Mouse (Mus musculus) forebrain, embryonic 14.5 days (tissue): ENCODE measurements at regions not wholly inside any gene's neighbourhood (a gene's known extent, or its start where the extent isn't known, plus 50 kb on each side); places are given as distances from the start of the nearest gene placed in this dataset.

ENCODE experiments used
- ATAC-seq: fragments of 200-750 bp; cut with Nextera tagmentation; 2 replicates; pipeline ENCODE4 v1.8.0; 2017; ENCODE audit warnings: mild to moderate bottlenecking, moderate library complexity
- DNase-seq: peaks from one replicate; pipeline ENCODE4 v3.0.0-alpha.2; 2015; ENCODE audit warnings: low spot score
- H3K27ac ChIP-seq: fragments of 300-500 bp; sonication (generic); 2 replicates; pipeline ENCODE4 v1.5.1; 2014; ENCODE audit warnings: low read depth, mild to moderate bottlenecking, control low read depth, low read length, moderate library complexity
- H3K27me3 ChIP-seq: fragments of 300-500 bp; sonication (generic); replicated peaks from 2 replicates; pipeline ENCODE4 v1.6.1; 2014; ENCODE audit warnings: low read length, control low read depth, mixed read lengths; ENCODE audit not compliant: control insufficient read depth, insufficient read depth
- H3K36me3 ChIP-seq: fragments of 300-500 bp; sonication (generic); 2 replicates; pipeline ENCODE4 v1.6.1; 2014; ENCODE audit warnings: low read length, control low read depth; ENCODE audit not compliant: control insufficient read depth, insufficient read depth
- H3K4me1 ChIP-seq: fragments of 300-500 bp; sonication (generic); 2 replicates; pipeline ENCODE4 v1.6.1; 2014; ENCODE audit warnings: antibody characterized with exemption, low read length, control low read depth; ENCODE audit not compliant: control insufficient read depth, insufficient read depth
- H3K4me2 ChIP-seq: fragments of 300-500 bp; sonication (generic); 2 replicates; pipeline ENCODE4 v1.6.1; 2014; ENCODE audit warnings: mild to moderate bottlenecking, control low read depth, low read length
- H3K4me3 ChIP-seq: fragments of 300-500 bp; sonication (generic); 2 replicates; pipeline ENCODE4 v1.5.1; 2014; ENCODE audit warnings: low read depth, low read length, control low read depth
- H3K9ac ChIP-seq: fragments of 300-500 bp; sonication (generic); 2 replicates; pipeline ENCODE4 v1.6.1; 2014; ENCODE audit warnings: mild to moderate bottlenecking, low read length, control low read depth, moderate library complexity
- H3K9me3 ChIP-seq: fragments of 300-500 bp; sonication (generic); replicated peaks from 2 replicates; pipeline ENCODE4 v1.6.1; 2016; ENCODE audit warnings: low read length, control low read depth, mixed read lengths; ENCODE audit not compliant: control insufficient read depth
- WGBS: fragments of 180-500 bp; shearing (Covaris S2); extraction: QIAGEN DNeasy Blood & Tissue Kit; methylation state at CpG from one replicate; pipeline ENCODE4 v1.1.7; 2014; 5-methylcytosine and 5-hydroxymethylcytosine counted together

- ATAC-seq (no peak), DNase-seq (no peak)
- no peaks in the 10 kb centered on the region for H3K9me3 ChIP-seq
- H3K27me3 ChIP-seq, result no peaks in the 10 kb centered on the region
- H3K9ac ChIP-seq, result no peak overlapping the region
- no peak overlapping the region for H3K4me3 ChIP-seq
- H3K27ac ChIP-seq, result no peak overlapping the region
- no peak overlapping the region for H3K4me2 ChIP-seq
- 94% methylated on average over 4 of the region's 4 CpGs for WGBS
- H3K36me3 ChIP-seq, result no peaks in the 10 kb centered on the region
- no peaks in the 10 kb centered on the region for H3K4me1 ChIP-seq
These were observed 58.2 kb upstream of the Ppp3ca start for GRCm38 (mm10) chr3:136611682-136612081.

DNA sequence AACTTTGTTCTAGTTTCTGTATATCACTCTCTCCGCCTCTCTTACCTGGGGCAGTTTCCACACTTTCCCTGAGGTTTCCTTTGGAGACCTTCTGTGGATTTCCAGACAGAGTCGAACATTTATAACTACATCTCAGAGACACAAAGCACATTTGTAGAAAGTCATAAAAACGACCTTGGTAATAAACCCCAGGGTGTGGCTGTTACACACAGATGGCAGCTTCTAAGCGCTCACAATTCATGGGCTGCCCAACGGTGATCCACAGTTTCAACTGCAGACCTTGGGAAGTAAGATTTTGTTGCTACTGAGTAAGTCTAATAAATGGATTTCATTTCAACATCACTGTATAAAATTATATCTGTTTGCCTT lies 59.4 kb upstream of the Ppp3ca start:
- ATAC-seq, result no peak
- H3K9ac ChIP-seq, result no peak overlapping the region
- DNase-seq, result no peak
- WGBS, result 79% methylated on average over 5 of the region's 5 CpGs
- no peaks in the 10 kb centered on the region for H3K36me3 ChIP-seq
- no peaks in the 10 kb centered on the region for H3K9me3 ChIP-seq
- no peak overlapping the region for H3K27ac ChIP-seq
- H3K4me1 ChIP-seq, result no peaks in the 10 kb centered on the region
- H3K4me3 ChIP-seq, result no peak overlapping the region
- no peaks in the 10 kb centered on the region for H3K27me3 ChIP-seq
- no peak overlapping the region for H3K4me2 ChIP-seq

DNA sequence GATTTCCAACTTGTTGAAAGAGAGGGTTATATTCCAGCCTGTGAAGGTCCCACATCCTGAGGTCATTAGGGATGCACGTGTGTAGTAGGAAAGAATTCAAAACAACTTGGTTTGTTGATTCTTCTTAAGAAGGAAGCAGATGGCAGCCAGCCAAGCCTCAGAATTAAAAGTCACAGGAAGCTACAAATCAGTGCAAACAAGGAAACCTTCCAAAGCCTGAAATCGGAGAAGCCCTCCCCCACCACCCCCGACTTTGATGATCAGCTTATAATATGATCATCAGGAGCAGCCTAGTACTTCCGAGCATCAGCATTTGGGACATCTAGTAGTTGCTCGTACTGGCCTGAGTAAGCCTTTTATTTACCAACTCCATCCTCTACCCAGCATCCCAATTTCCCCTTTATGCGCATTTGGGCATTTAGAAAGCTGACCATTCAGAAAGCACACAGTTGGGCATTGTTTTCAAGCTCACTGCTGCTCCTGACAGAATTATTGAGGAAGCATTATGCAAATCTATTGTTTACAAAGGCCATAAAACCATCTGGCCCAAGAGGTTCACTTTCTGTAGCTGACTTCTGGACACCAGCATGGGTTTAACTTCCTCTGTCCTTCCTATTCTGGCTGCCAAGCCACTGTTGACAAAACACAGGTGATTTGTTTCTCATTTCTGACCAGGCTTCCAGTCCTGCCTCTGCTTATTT lies 59.9 kb upstream of the Ppp3ca start:
- H3K9me3 ChIP-seq, result no peaks in the 10 kb centered on the region
- no peaks in the 10 kb centered on the region for H3K36me3 ChIP-seq
- DNase-seq, result peak; percentile 36
- no peak overlapping the region for H3K27ac ChIP-seq
- no peaks in the 10 kb centered on the region for H3K27me3 ChIP-seq
- no peak for ATAC-seq
- no peak overlapping the region for H3K4me3 ChIP-seq
- no peaks in the 10 kb centered on the region for H3K4me1 ChIP-seq
- WGBS, result 50% methylated on average over 6 of the region's 6 CpGs
- no peak overlapping the region for H3K4me2 ChIP-seq
- no peak overlapping the region for H3K9ac ChIP-seq

- H3K27me3 ChIP-seq, result no peaks in the 10 kb centered on the region
- 81% methylated on average over 1 of the region's 1 CpGs for WGBS
- no peak for ATAC-seq
These were observed 68.2 kb upstream of the Ppp3ca start for GRCm38 (mm10) chr3:136601706-136602105.

GRCm38 (mm10) chr3:136583937-136584336 lies 86.0 kb upstream of the Ppp3ca start:
- Histone ChIP-seq H3K36me3 (no peaks in the 10 kb centered on the region), H3K27ac (no peak overlapping the region), H3K4me2 (no peak overlapping the region), H3K4me1 (no peaks in the 10 kb centered on the region), H3K27me3 (no peaks in the 10 kb centered on the region), H3K9ac (no peak overlapping the region), H3K4me3 (no peak overlapping the region), H3K9me3 (no peaks in the 10 kb centered on the region)
- DNase-seq (no peak), ATAC-seq (no peak)
- WGBS, result 94% methylated on average over 1 of the region's 1 CpGs

More at GRCm38 (mm10) chr3:136601706-136602105, 68.2 kb upstream of the Ppp3ca start:
- Histone ChIP-seq H3K9ac (no peak overlapping the region), H3K36me3 (no peaks in the 10 kb centered on the region), H3K27ac (no peak overlapping the region), H3K4me2 (no peak overlapping the region), H3K4me1 (no peaks in the 10 kb centered on the region), H3K9me3 (no peaks in the 10 kb centered on the region), H3K4me3 (no peak overlapping the region)
- DNase-seq, result no peak

DNA sequence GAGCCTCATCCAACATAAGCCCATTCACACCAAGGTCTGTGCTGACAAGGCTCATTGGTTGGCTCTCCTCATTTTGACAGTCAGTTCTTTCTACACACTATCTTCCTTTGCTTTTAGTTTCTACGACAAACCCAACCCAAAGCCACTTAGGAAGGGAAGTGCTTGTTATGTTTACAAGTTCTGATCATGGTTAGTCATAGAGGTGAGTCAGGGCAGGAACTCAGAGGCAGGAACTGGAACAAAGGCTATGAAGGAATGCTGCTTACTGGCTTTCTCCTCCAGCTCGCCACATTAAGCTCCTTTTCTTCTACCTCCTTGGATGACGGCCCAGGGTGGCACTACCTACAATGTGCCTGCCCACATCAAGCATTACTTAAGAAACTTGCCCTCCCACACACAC lies 91.9 kb upstream of the Ppp3ca start:
- H3K9me3 ChIP-seq, result no peaks in the 10 kb centered on the region
- no peak overlapping the region for H3K4me3 ChIP-seq
- H3K9ac ChIP-seq, result no peak overlapping the region
- DNase-seq (no peak), ATAC-seq (no peak)
- H3K36me3 ChIP-seq, result no peaks in the 10 kb centered on the region
- H3K27me3 ChIP-seq, result no peaks in the 10 kb centered on the region
- 73% methylated on average over 3 of the region's 3 CpGs for WGBS
- H3K4me2 ChIP-seq, result no peak overlapping the region
- H3K27ac ChIP-seq, result no peak overlapping the region
- no peaks in the 10 kb centered on the region for H3K4me1 ChIP-seq

DNA sequence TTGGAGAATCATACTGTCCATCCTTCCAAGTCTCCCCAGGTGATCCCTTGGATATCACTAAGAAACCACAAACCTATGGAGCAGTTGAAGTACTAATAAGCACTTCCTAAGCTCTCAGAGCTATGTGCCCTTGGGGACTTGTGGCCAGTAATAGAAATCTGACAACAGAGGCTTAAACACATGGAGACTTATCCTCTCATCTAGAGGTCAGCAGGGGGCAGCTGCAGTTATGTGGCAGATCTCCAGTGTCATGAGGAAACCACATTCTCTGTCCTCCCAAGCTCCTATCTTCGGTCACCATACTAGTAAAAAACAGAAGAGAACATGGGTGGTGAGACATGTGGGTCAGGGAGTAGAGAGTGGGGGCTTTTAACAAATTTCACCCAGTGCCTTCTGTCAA lies 99.4 kb upstream of the Ppp3ca start:
- no peak overlapping the region for H3K27ac ChIP-seq
- no peaks in the 10 kb centered on the region for H3K4me1 ChIP-seq
- H3K4me3 ChIP-seq, result no peak overlapping the region
- DNase-seq, result no peak
- no peaks in the 10 kb centered on the region for H3K36me3 ChIP-seq
- H3K9me3 ChIP-seq, result no peaks in the 10 kb centered on the region
- no peak for ATAC-seq
- 88% methylated on average over 1 of the region's 1 CpGs for WGBS
- no peaks in the 10 kb centered on the region for H3K27me3 ChIP-seq
- no peak overlapping the region for H3K4me2 ChIP-seq
- no peak overlapping the region for H3K9ac ChIP-seq

GRCm38 (mm10) chr3:136556488-136556887 lies 113.4 kb upstream of the Ppp3ca start:
- no peak overlapping the region for H3K4me2 ChIP-seq
- ATAC-seq (no peak), DNase-seq (no peak)
- no peak overlapping the region for H3K9ac ChIP-seq
- H3K4me3 ChIP-seq, result no peak overlapping the region
- no peak overlapping the region for H3K27ac ChIP-seq
- H3K36me3 ChIP-seq, result no peaks in the 10 kb centered on the region
- H3K9me3 ChIP-seq, result no peaks in the 10 kb centered on the region
- 91% methylated on average over 2 of the region's 2 CpGs for WGBS
- H3K4me1 ChIP-seq, result no peaks in the 10 kb centered on the region
- H3K27me3 ChIP-seq, result no peaks in the 10 kb centered on the region

DNA sequence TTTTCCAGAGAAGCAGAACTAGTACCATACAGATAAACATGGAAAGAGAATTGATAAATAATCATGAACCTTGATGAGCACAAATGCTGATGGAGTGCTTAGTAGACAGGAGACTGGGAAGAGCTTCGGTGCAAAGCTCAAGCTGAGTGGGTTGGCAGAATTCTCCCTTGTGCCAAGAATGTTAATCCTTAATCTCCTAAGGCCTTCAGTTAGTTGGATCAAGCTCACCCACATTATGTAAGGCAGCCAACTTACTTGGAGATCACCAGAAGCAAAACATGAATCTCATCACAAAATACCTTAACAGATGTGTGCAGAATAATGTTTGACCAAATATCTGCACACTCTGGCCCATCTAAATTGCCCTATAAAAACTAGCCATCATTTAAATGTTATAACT lies 120.5 kb upstream of the Ppp3ca start:
- Histone ChIP-seq H3K4me2 (no peak overlapping the region), H3K9me3 (no peaks in the 10 kb centered on the region), H3K4me1 (no peaks in the 10 kb centered on the region), H3K4me3 (no peak overlapping the region), H3K27ac (no peak overlapping the region), H3K36me3 (no peaks in the 10 kb centered on the region), H3K9ac (no peak overlapping the region), H3K27me3 (no peaks in the 10 kb centered on the region)
- WGBS, result 53% methylated on average over 1 of the region's 1 CpGs
- ATAC-seq, result no peak
- no peak for DNase-seq
